Mouse (Mus musculus) hindbrain, embryonic 14.5 days (tissue): ENCODE measurements around the gene Jpt2. TPM values are rescaled to one million over a fixed set of nuclear protein-coding genes. Genes with fewer than 3 reads are reported as not detected.

Source experiments
- ATAC-seq: fragments of 200-750 bp; cut with Nextera tagmentation; 2 replicates; pipeline ENCODE4 v1.8.0; 2017; ENCODE audit warnings: moderate number of reproducible peaks, mild to moderate bottlenecking, moderate TSS enrichment, moderate library complexity; ENCODE audit not compliant: low FRiP score
- DNase-seq: peaks from one replicate; pipeline ENCODE4 v3.0.0-alpha.2; 2015; ENCODE audit warnings: low spot score
- H3K27ac ChIP-seq: fragments of 300-500 bp; sonication (generic); 2 replicates; pipeline ENCODE4 v1.5.1; 2014; ENCODE audit warnings: mild to moderate bottlenecking, moderate library complexity
- H3K27me3 ChIP-seq: fragments of 300-500 bp; sonication (generic); 2 replicates; pipeline ENCODE4 v1.6.1; 2014; ENCODE audit warnings: mild to moderate bottlenecking, low read length, mixed read lengths; ENCODE audit not compliant: control insufficient read depth, insufficient read depth
- H3K36me3 ChIP-seq: fragments of 300-500 bp; sonication (generic); replicated peaks from 2 replicates; pipeline ENCODE4 v1.6.1; 2014; ENCODE audit not compliant: control insufficient read depth, insufficient read depth
- H3K4me1 ChIP-seq: fragments of 300-500 bp; sonication (generic); replicated peaks from 2 replicates; pipeline ENCODE4 v1.6.1; 2014; ENCODE audit warnings: antibody characterized with exemption, low read length, mixed read lengths; ENCODE audit not compliant: control insufficient read depth, insufficient read depth
- H3K4me2 ChIP-seq: fragments of 300-500 bp; sonication (generic); replicated peaks from 2 replicates; pipeline ENCODE4 v1.6.1; 2014; ENCODE audit warnings: mild to moderate bottlenecking, moderate library complexity
- H3K4me3 ChIP-seq: fragments of 300-500 bp; sonication (generic); replicated peaks from 2 replicates; pipeline ENCODE4 v1.5.1; 2014; ENCODE audit warnings: mild to moderate bottlenecking, low read length
- H3K9ac ChIP-seq: fragments of 300-500 bp; sonication (generic); 2 replicates; pipeline ENCODE4 v1.6.1; 2014
- H3K9me3 ChIP-seq: fragments of 300-500 bp; sonication (generic); 2 replicates; pipeline ENCODE4 v1.6.1; 2016; ENCODE audit warnings: low read length; ENCODE audit not compliant: control insufficient read depth
- WGBS: fragments of 180-500 bp; shearing (Covaris S2); extraction: QIAGEN DNeasy Blood & Tissue Kit; methylation state at CpG from one replicate; pipeline ENCODE4 v1.1.7; 2014; 5-methylcytosine and 5-hydroxymethylcytosine counted together
- polyA plus RNA-seq: library from polyadenylated mRNA; unstranded; fragments of >200 nt; fragmentation: Nextera tagmentation; extraction: Ambion mirVana; gene quantifications from 2 replicates; pipeline ENCODE4 v1.2.1, GENCODE M21; 2014

Jpt2 gene
- polyA plus RNA-seq, 1 experiment from 2014 or later, result 60.6 TPM

- peaks cover 70% of the 10 kb centered on the region for H3K36me3 ChIP-seq
- no peak overlapping the region for H3K9ac ChIP-seq
- no peaks in the 10 kb centered on the region for H3K27me3 ChIP-seq
- H3K4me3 ChIP-seq, result no peak overlapping the region
- H3K27ac ChIP-seq, result no peak overlapping the region
- H3K9me3 ChIP-seq, result no peaks in the 10 kb centered on the region
- no peak for DNase-seq
- peaks cover 26% of the 10 kb centered on the region for H3K4me1 ChIP-seq
- H3K4me2 ChIP-seq, result no peak overlapping the region
- no peak for ATAC-seq
- 83% methylated on average over 5 of the region's 5 CpGs for WGBS
Observed at GRCm38 (mm10) chr17:24899153-24899552, 61.3 kb downstream of the Jpt2 start.

- Histone ChIP-seq H3K9ac (no peak overlapping the region), H3K27me3 (no peaks in the 10 kb centered on the region), H3K4me1 (peaks cover 34% of the 10 kb centered on the region), H3K4me2 (0 out of 2 replicates have a peak overlapping the region, but pooled peaks have one; percentile 97), H3K4me3 (no peak overlapping the region), H3K36me3 (peaks cover 68% of the 10 kb centered on the region), H3K27ac (no peak overlapping the region), H3K9me3 (no peaks in the 10 kb centered on the region)
- DNase-seq (no peak), ATAC-seq (no peak)
- 82% methylated on average over 4 of the region's 4 CpGs for WGBS
Observed at GRCm38 (mm10) chr17:24898041-24898854, 62.2 kb downstream of the Jpt2 start.

- no peak for ATAC-seq
- Histone ChIP-seq H3K27ac (no peak overlapping the region), H3K27me3 (no peaks in the 10 kb centered on the region), H3K36me3 (peaks cover 68% of the 10 kb centered on the region), H3K4me3 (peak overlapping the region; percentile 71; the same call in 1 of the 2 replicates), H3K4me2 (peak overlapping the region; percentile 97), H3K4me1 (peaks cover 34% of the 10 kb centered on the region), H3K9me3 (no peaks in the 10 kb centered on the region), H3K9ac (peak overlapping the region; percentile 88)
- no peak for DNase-seq
- WGBS, result 78% methylated on average over 4 of the region's 4 CpGs
Observed at GRCm38 (mm10) chr17:24897600-24897999, 62.9 kb downstream of the Jpt2 start.

- no peaks in the 10 kb centered on the region for H3K27me3 ChIP-seq
- H3K4me1 ChIP-seq, result peaks cover 34% of the 10 kb centered on the region
- ATAC-seq, result no peak
Observed at GRCm38 (mm10) chr17:24896993-24897269, 63.6 kb downstream of the Jpt2 start.

GRCm38 (mm10) chr17:24896241-24896992 lies 64.1 kb downstream of the Jpt2 start, which contains the start of gene Nme3:
Nme3 (plus strand) TSS chr17:24896500.
- peak within 1 kb of the TSS; percentile 71 for H3K4me3 ChIP-seq
- peak within 1 kb of the TSS; percentile 88 for H3K9ac ChIP-seq
- H3K27ac ChIP-seq, result peak within 1 kb of the TSS; percentile 86
- ATAC-seq (peak; percentile 60), DNase-seq (peak; percentile 69)
- peaks cover 34% of the 10 kb centered on the region for H3K4me1 ChIP-seq
- WGBS, result 1% methylated on average over 50 of the region's 50 CpGs
- no peaks in the 10 kb centered on the region for H3K9me3 ChIP-seq
- no peaks in the 10 kb centered on the region for H3K27me3 ChIP-seq
- peak within 1 kb of the TSS; percentile 97 for H3K4me2 ChIP-seq
- H3K36me3 ChIP-seq, result peaks cover 68% of the 10 kb centered on the region

More at GRCm38 (mm10) chr17:24896993-24897269, 63.6 kb downstream of the Jpt2 start:
- peak overlapping the region; percentile 97 for H3K4me2 ChIP-seq
- DNase-seq, result no peak
- peak overlapping the region; percentile 88 for H3K9ac ChIP-seq
- WGBS, result 31% methylated on average over 11 of the region's 11 CpGs
- peak overlapping the region; percentile 85 for H3K27ac ChIP-seq
- no peaks in the 10 kb centered on the region for H3K9me3 ChIP-seq
- H3K36me3 ChIP-seq, result peaks cover 68% of the 10 kb centered on the region
- peak overlapping the region; percentile 71 for H3K4me3 ChIP-seq

GRCm38 (mm10) chr17:24895571-24896240 lies 64.8 kb downstream of the Jpt2 start:
- Histone ChIP-seq H3K27me3 (no peaks in the 10 kb centered on the region), H3K4me1 (peaks cover 34% of the 10 kb centered on the region), H3K36me3 (peaks cover 68% of the 10 kb centered on the region), H3K9me3 (no peaks in the 10 kb centered on the region), H3K9ac (peak overlapping the region; percentile 88), H3K4me3 (peak overlapping the region; percentile 71), H3K27ac (peak overlapping the region; percentile 86), H3K4me2 (peak overlapping the region; percentile 97)
- WGBS, result 11% methylated on average over 23 of the region's 23 CpGs
- ATAC-seq, result peak; percentile 10; the same call in 1 of the 2 replicates
- DNase-seq, result no peak

GRCm38 (mm10) chr17:24894995-24895547 lies 65.4 kb downstream of the Jpt2 start, which contains the start of the genes Eme2 and Mrps34:
Eme2 (minus strand) TSS chr17:24895087.
Mrps34 (plus strand) TSS chr17:24895116.
- Histone ChIP-seq H3K27ac (peak within 1 kb of the TSS; percentile 86), H3K4me2 (peak within 1 kb of the TSS; percentile 97), H3K27me3 (no peaks in the 10 kb centered on the region), H3K9ac (peak within 1 kb of the TSS; percentile 88), H3K4me1 (peaks cover 34% of the 10 kb centered on the region), H3K36me3 (peaks cover 68% of the 10 kb centered on the region), H3K9me3 (no peaks in the 10 kb centered on the region), H3K4me3 (peak within 1 kb of the TSS; percentile 71)
- DNase-seq, result peak; percentile 89
- ATAC-seq, result peak; percentile 46
- under 1% methylated on average over 59 of the region's 62 CpGs for WGBS

- no peaks in the 10 kb centered on the region for H3K9me3 ChIP-seq
- DNase-seq (no peak), ATAC-seq (0 out of 2 replicates have a peak, but pooled peaks have one; percentile 8)
- peaks cover 68% of the 10 kb centered on the region for H3K36me3 ChIP-seq
- WGBS, result 12% methylated on average over 31 of the region's 31 CpGs
- peak overlapping the region; percentile 86 for H3K27ac ChIP-seq
- H3K4me1 ChIP-seq, result peaks cover 34% of the 10 kb centered on the region
- peak overlapping the region; percentile 88 for H3K9ac ChIP-seq
- H3K27me3 ChIP-seq, result no peaks in the 10 kb centered on the region
- peak overlapping the region; percentile 97 for H3K4me2 ChIP-seq
- peak overlapping the region; percentile 71 for H3K4me3 ChIP-seq
Observed at GRCm38 (mm10) chr17:24894061-24894994, 66.2 kb downstream of the Jpt2 start.
